Mouse (Mus musculus): Measurements from ENCODE around the gene Skor1.

The Skor1 gene

GRCm38 (mm10) chr9:63183864-63184263 lies 35.1 kb upstream of the Skor1 start:
- H3K4me1 ChIP-seq (replicated peaks; ENCODE audit: low read depth, low read length): peaks cover 27% of the 10 kb centered on the region
- no peak overlapping the region for H3K4me3 ChIP-seq (replicated peaks; ENCODE audit: low read length)
- no peaks in the 10 kb centered on the region for H3K36me3 ChIP-seq (ENCODE audit: insufficient read depth, low read length)
- H3K27me3 ChIP-seq (ENCODE audit: insufficient read depth, low read length): no peaks in the 10 kb centered on the region; the same call in 1 of the 2 replicates
- no peak for TF ChIP-seq NANOG (IDR thresholded peaks at IDR 0.05; ENCODE audit: borderline replicate concordance, low read length)
- no peak for TF ChIP-seq CTCF (conservative IDR thresholded peaks at IDR 0.05; ENCODE audit: low read length)
- no peaks in the 10 kb centered on the region for H3K9me3 ChIP-seq (ENCODE audit: low read length)

DNA sequence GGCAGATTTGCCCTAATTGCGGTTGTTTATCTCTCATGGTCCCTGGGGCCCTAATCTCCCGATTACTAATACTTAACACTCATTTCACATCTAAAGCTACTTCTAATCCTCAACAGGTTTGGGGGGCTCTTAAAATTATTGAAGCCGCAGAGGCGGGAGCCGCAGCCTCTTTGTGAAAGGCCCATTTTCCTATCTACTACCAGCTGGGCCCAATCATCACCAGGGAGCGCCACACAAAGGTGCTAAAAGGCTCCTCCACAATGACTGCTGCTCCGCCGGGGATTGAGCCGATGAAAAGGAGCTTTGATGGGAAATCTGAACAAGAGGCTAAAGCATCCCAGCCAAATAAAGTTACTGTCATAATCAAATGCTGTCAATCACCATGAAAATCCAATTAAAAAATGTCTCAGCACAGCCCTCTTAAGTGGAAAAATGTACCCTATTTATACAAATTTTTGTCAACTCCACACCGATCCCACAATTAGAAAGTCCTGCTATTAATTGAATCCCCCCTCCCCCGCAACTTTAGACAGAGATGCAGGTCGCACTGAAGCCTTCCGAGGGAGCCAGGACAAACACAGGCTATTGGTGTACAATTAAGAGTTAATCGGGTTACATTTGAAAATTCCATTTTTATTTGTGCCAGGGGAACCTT lies 33.7 kb upstream of the Skor1 start:
- H3K4me3 ChIP-seq (replicated peaks; ENCODE audit: low read length): peak overlapping the region; percentile 48
- peaks cover 23% of the 10 kb centered on the region for H3K4me1 ChIP-seq (replicated peaks; ENCODE audit: low read depth, low read length)
- H3K9me3 ChIP-seq (ENCODE audit: low read length): no peaks in the 10 kb centered on the region
- no peaks in the 10 kb centered on the region for H3K36me3 ChIP-seq (ENCODE audit: insufficient read depth, low read length)
- no peaks in the 10 kb centered on the region; the same call in 1 of the 2 replicates for H3K27me3 ChIP-seq (ENCODE audit: insufficient read depth, low read length)
- TF ChIP-seq POU5F1 (IDR thresholded peaks at IDR 0.05; ENCODE audit: borderline replicate concordance, low read length) (no peak), CTCF (conservative IDR thresholded peaks at IDR 0.05; ENCODE audit: low read length) (no peak), NANOG (IDR thresholded peaks at IDR 0.05; ENCODE audit: borderline replicate concordance, low read length) (no peak)

DNA sequence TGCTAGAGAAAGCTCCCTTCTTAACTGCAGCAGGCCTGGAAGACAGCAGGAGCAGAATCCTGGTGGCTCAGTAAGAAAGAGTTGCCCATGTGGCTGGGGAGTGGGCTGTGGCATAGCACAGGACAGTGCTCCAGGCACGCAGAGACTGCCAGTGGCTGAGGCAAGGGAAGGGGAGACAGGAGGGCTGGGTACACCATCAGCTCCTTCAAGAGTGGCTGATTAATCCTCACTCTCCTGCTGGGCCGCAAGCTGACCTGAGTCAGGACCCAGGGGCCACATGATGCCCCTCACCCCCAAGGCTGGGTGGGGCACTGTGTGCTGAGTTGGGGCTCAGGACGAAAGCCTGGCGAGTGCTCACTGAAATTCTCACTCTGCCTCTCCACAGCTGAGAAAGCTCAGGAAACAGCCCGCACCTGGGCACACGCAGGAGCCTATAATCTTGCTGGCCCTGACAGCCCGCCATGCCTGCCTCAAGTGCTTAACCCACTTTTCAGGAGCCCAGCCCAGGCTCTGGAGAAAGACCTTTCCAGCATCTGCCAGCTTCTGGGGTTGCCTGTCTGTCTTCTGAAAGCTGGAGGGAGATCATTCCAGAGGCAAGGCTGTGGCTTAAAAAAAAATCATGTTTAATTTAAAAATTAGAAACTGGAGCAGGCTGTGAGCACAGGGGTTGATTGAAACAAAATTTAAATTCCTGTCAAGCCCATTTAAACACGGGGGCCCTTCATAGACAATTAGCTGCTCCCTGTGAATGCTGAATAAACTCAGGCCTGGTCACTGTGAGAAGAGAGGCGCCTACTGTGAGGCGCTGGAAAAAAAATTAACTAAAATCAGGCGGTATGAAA lies 32.8 kb upstream of the Skor1 start:
- H3K4me1 ChIP-seq (replicated peaks; ENCODE audit: low read depth, low read length): peaks cover 19% of the 10 kb centered on the region
- no peaks in the 10 kb centered on the region; the same call in 1 of the 2 replicates for H3K27me3 ChIP-seq (ENCODE audit: insufficient read depth, low read length)
- TF ChIP-seq CTCF (conservative IDR thresholded peaks at IDR 0.05; ENCODE audit: low read length): no peak
- no peak for TF ChIP-seq POU5F1 (IDR thresholded peaks at IDR 0.05; ENCODE audit: borderline replicate concordance, low read length)
- TF ChIP-seq NANOG (IDR thresholded peaks at IDR 0.05; ENCODE audit: borderline replicate concordance, low read length): no peak
- H3K9me3 ChIP-seq (ENCODE audit: low read length): no peaks in the 10 kb centered on the region
- no peaks in the 10 kb centered on the region for H3K36me3 ChIP-seq (ENCODE audit: insufficient read depth, low read length)
- peak overlapping the region; percentile 48 for H3K4me3 ChIP-seq (replicated peaks; ENCODE audit: low read length)

- Histone ChIP-seq H3K4me1 (replicated peaks; ENCODE audit: low read depth, low read length) (peaks cover 19% of the 10 kb centered on the region), H3K36me3 (ENCODE audit: insufficient read depth, low read length) (no peaks in the 10 kb centered on the region), H3K27me3 (ENCODE audit: insufficient read depth, low read length) (no peaks in the 10 kb centered on the region), H3K4me3 (replicated peaks; ENCODE audit: low read length) (no peak overlapping the region), H3K9me3 (ENCODE audit: low read length) (no peaks in the 10 kb centered on the region)
- no peak for TF ChIP-seq NANOG (IDR thresholded peaks at IDR 0.05; ENCODE audit: borderline replicate concordance, low read length)
Observed at GRCm38 (mm10) chr9:63178296-63178695, 29.5 kb upstream of the Skor1 start.

DNA sequence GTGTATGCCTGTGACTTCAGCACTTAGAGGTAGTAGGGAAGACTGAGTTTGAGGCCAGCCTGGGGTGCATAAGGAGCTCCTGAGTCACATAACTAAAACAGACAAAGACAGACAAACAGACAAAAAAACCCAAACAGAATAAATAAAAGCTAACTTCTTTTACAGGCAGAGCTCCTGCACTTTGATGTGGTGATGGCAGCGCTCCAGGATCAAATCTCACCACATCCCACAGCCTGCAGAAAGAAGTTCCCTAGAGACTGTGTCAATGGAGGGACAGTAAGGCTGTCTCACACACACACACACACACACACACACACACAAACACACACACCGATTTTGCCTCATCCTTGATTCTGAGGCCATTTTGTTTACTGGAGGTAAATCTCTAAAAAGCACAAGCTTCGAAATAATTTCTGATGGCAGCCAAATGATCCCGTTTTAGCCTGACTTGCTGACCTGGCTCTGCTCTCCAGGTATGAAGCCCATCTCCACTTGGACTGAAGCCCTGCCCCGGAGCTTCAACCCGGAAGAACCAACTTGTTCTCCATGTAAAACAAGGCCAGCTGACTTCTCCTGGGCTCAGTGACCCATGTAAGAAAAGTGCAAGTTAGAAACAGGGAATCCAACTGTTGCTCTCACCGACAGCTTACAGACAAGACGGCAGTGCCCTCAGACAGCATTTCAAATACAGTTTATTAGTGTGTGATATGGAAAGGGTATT lies 25.4 kb upstream of the Skor1 start:
- TF ChIP-seq NANOG (IDR thresholded peaks at IDR 0.05; ENCODE audit: borderline replicate concordance, low read length) (no peak), CTCF (conservative IDR thresholded peaks at IDR 0.05; ENCODE audit: low read length) (no peak), POU5F1 (IDR thresholded peaks at IDR 0.05; ENCODE audit: borderline replicate concordance, low read length) (no peak)
- H3K36me3 ChIP-seq (ENCODE audit: insufficient read depth, low read length): no peaks in the 10 kb centered on the region
- no peaks in the 10 kb centered on the region for H3K4me1 ChIP-seq (replicated peaks; ENCODE audit: low read depth, low read length)
- H3K9me3 ChIP-seq (ENCODE audit: low read length): no peaks in the 10 kb centered on the region
- no peaks in the 10 kb centered on the region for H3K27me3 ChIP-seq (ENCODE audit: insufficient read depth, low read length)
- H3K4me3 ChIP-seq (replicated peaks; ENCODE audit: low read length): no peak overlapping the region

- no peaks in the 10 kb centered on the region for H3K9me3 ChIP-seq (ENCODE audit: low read length)
- H3K4me1 ChIP-seq (replicated peaks; ENCODE audit: low read depth, low read length): no peaks in the 10 kb centered on the region
- no peak overlapping the region for H3K4me3 ChIP-seq (replicated peaks; ENCODE audit: low read length)
- H3K27me3 ChIP-seq (ENCODE audit: insufficient read depth, low read length): no peaks in the 10 kb centered on the region
- TF ChIP-seq NANOG (IDR thresholded peaks at IDR 0.05; ENCODE audit: borderline replicate concordance, low read length) (no peak), POU5F1 (IDR thresholded peaks at IDR 0.05; ENCODE audit: borderline replicate concordance, low read length) (no peak), CTCF (conservative IDR thresholded peaks at IDR 0.05; ENCODE audit: low read length) (no peak)
- H3K36me3 ChIP-seq (ENCODE audit: insufficient read depth, low read length): no peaks in the 10 kb centered on the region
Observed at GRCm38 (mm10) chr9:63171951-63172350, 23.2 kb upstream of the Skor1 start.

DNA sequence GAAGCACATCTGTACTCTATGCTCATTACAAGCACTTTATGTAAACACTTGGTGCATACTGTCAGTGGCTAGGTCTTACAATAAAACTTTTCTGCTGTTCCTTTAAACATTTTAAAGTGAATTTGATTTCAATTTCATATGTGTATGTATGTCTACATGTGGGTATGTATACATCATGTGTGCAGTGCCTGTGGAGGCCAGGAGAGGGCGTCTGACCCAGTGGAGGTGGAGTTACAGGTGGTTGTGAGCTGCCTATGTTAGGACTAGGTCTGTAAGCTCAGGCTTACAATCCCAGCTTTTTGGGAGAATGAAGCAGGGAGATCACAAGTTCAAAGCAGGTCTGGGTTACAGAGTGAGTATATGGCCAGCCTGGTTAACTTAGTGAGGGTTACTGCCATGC lies 20.4 kb upstream of the Skor1 start:
- Histone ChIP-seq H3K9me3 (ENCODE audit: low read length) (no peaks in the 10 kb centered on the region), H3K4me3 (replicated peaks; ENCODE audit: low read length) (no peak overlapping the region), H3K27me3 (ENCODE audit: insufficient read depth, low read length) (no peaks in the 10 kb centered on the region), H3K36me3 (ENCODE audit: insufficient read depth, low read length) (no peaks in the 10 kb centered on the region), H3K4me1 (replicated peaks; ENCODE audit: low read depth, low read length) (peaks cover 2% of the 10 kb centered on the region; the same call in 1 of the 2 replicates)
- TF ChIP-seq NANOG (IDR thresholded peaks at IDR 0.05; ENCODE audit: borderline replicate concordance, low read length) (no peak), POU5F1 (IDR thresholded peaks at IDR 0.05; ENCODE audit: borderline replicate concordance, low read length) (no peak), CTCF (conservative IDR thresholded peaks at IDR 0.05; ENCODE audit: low read length) (peak; percentile 52)

- H3K9me3 ChIP-seq (ENCODE audit: low read length): no peaks in the 10 kb centered on the region
- no peaks in the 10 kb centered on the region for H3K36me3 ChIP-seq (ENCODE audit: insufficient read depth, low read length)
- peaks cover 21% of the 10 kb centered on the region for H3K4me1 ChIP-seq (replicated peaks; ENCODE audit: low read depth, low read length)
- H3K4me3 ChIP-seq (replicated peaks; ENCODE audit: low read length): no peak overlapping the region
- H3K27me3 ChIP-seq (ENCODE audit: insufficient read depth, low read length): peaks cover 3% of the 10 kb centered on the region; the same call in 1 of the 2 replicates
- TF ChIP-seq NANOG (IDR thresholded peaks at IDR 0.05; ENCODE audit: borderline replicate concordance, low read length) (no peak), CTCF (conservative IDR thresholded peaks at IDR 0.05; ENCODE audit: low read length) (no peak), POU5F1 (IDR thresholded peaks at IDR 0.05; ENCODE audit: borderline replicate concordance, low read length) (no peak)
Observed at GRCm38 (mm10) chr9:63165070-63165469, 16.3 kb upstream of the Skor1 start.
